Comparison of ENCODE assay signal across 24 mouse cellular contexts in genomic region chr5:28081127-28081526, GRCm38 (mm10). TPM values are rescaled to one million over a fixed set of nuclear protein-coding genes. Genes with fewer than 3 reads are reported as not detected.
A peak's percentile ranks its signal among the peaks of the same experiment; 100 is the strongest.
DNase-seq lines count a peak whose midpoint lies in the region; ATAC-seq and TF ChIP-seq lines count a peak whose summit lies in the region.
"Had no signal": no experiment of that assay in that cellular context is flagged by ENCODE, and none has a peak within 500 bp of the region (broad histone marks: within the 10 kb centered on the region; RNA-seq: fewer than 3 reads in every experiment).

No protein-coding gene starts in this region.

- no peak overlapping the region for H3K9ac ChIP-seq in forebrain, embryonic 11.5 days (ENCODE audit: low read length)
- H3K9ac ChIP-seq in forebrain, embryonic 15.5 days (replicated peaks), result no peak overlapping the region
- no peak overlapping the region for H3K9ac ChIP-seq in CH12.LX (ENCODE audit: insufficient read depth, low read depth)
- H3K9ac ChIP-seq: embryonic facial prominence, embryonic 13.5 days; embryonic facial prominence, embryonic 15.5 days; forebrain, embryonic 13.5 days had no signal

- no peaks in the 10 kb centered on the region for H3K4me1 ChIP-seq in forebrain, embryonic 11.5 days (replicated peaks; ENCODE audit: control insufficient read depth, insufficient read depth, low read length)
- H3K4me1 ChIP-seq in forebrain, embryonic 15.5 days, result no peaks in the 10 kb centered on the region
- no peaks in the 10 kb centered on the region for H3K4me1 ChIP-seq in heart, embryonic 10.5 days
- H3K4me1 ChIP-seq in CH12.LX (ENCODE audit: control insufficient read depth in 1 of 2, insufficient read depth in 2 of 2), result peaks cover 27 to 40% of the 10 kb centered on the region in 2 experiments
- H3K4me1 ChIP-seq: embryonic facial prominence, embryonic 13.5 days; embryonic facial prominence, embryonic 15.5 days; forebrain, embryonic 13.5 days had no signal

- 86% methylated on average over 2 of the region's 2 CpGs for WGBS in forebrain, embryonic 11.5 days
- WGBS in forebrain, embryonic 15.5 days, result 86% methylated on average over 2 of the region's 2 CpGs
- 66% methylated on average over 2 of the region's 2 CpGs for whole genome bisulfite sequencing in heart, embryonic 10.5 days

- dilution Hi-C loops in CH12.LX (cut with MboI; ENCODE audit: extremely low pct_ligation_motif_present, extremely low pct_unique_long_range_greater_than_20kb, low sequenced_read_pairs), result no loop called here

- TF ChIP-seq EP300 in CH12.LX (IDR thresholded peaks at IDR 0.05; ENCODE audit: low read length), result peak; percentile 87

- no peak overlapping the region for H3K4me3 ChIP-seq in forebrain, embryonic 11.5 days (ENCODE audit: low read depth, low read length)
- no peak overlapping the region for H3K4me3 ChIP-seq in forebrain, embryonic 15.5 days
- no peak overlapping the region for H3K4me3 ChIP-seq in heart, embryonic 10.5 days
- H3K4me3 ChIP-seq in CH12.LX (replicated peaks in 1 of 3; ENCODE audit: low read depth in 2 of 3, low read length in 2 of 3, poor library complexity in 1 of 3), result no peak overlapping the region
- H3K4me3 ChIP-seq: embryonic facial prominence, embryonic 13.5 days; embryonic facial prominence, embryonic 15.5 days; erythroblast, embryonic 14.5 days; forebrain, embryonic 10.5 days; forebrain, embryonic 13.5 days had no signal

- no peak; the same call in 1 of the 2 replicates for TF ChIP-seq RAD21 in CH12.LX (IDR thresholded peaks at IDR 0.05; ENCODE audit: low read depth, low read length)

- in situ Hi-C loops in CH12.LX (cut with MboI; ENCODE audit: low pct_ligation_motif_present, low pct_unique_long_range_greater_than_20kb, low sequenced_read_pairs), result no loop called here

- no peak overlapping the region for H3K27ac ChIP-seq in forebrain, embryonic 11.5 days (ENCODE audit: low read depth, low read length)
- no peak overlapping the region for H3K27ac ChIP-seq in forebrain, embryonic 15.5 days (replicated peaks)
- H3K27ac ChIP-seq in heart, embryonic 10.5 days, result no peak overlapping the region
- H3K27ac ChIP-seq in CH12.LX (ENCODE audit: insufficient read depth, low read depth), result peak overlapping the region; percentile 58
- H3K27ac ChIP-seq: embryonic facial prominence, embryonic 13.5 days; embryonic facial prominence, embryonic 15.5 days; forebrain, embryonic 10.5 days; forebrain, embryonic 13.5 days had no signal

- no peak for TF ChIP-seq CTCF in CH12.LX (conservative IDR thresholded peaks at IDR 0.05 in 1 of 2, IDR thresholded peaks at IDR 0.05 in 1 of 2; ENCODE audit: low read depth in 2 of 2, low read length in 2 of 2)

- peaks cover 5% of the 10 kb centered on the region for H3K36me3 ChIP-seq in forebrain, embryonic 11.5 days (ENCODE audit: control insufficient read depth, insufficient read depth, low read length)
- peaks cover 15% of the 10 kb centered on the region for H3K36me3 ChIP-seq in forebrain, embryonic 15.5 days
- peaks cover 19% of the 10 kb centered on the region for H3K36me3 ChIP-seq in heart, embryonic 10.5 days
- H3K36me3 ChIP-seq in CH12.LX (replicated peaks in 1 of 2; ENCODE audit: control insufficient read depth in 1 of 2, insufficient read depth in 1 of 2, low read length in 1 of 2), result peaks cover 13 to 22% of the 10 kb centered on the region in 2 experiments

- no peaks in the 10 kb centered on the region for H3K9me3 ChIP-seq in forebrain, embryonic 11.5 days (ENCODE audit: control insufficient read depth, low read length)
- H3K9me3 ChIP-seq in forebrain, embryonic 15.5 days, result no peaks in the 10 kb centered on the region
- H3K9me3 ChIP-seq in heart, embryonic 10.5 days, result no peaks in the 10 kb centered on the region
- H3K9me3 ChIP-seq in CH12.LX (replicated peaks; ENCODE audit: low read length), result no peaks in the 10 kb centered on the region
- H3K9me3 ChIP-seq: embryonic facial prominence, embryonic 13.5 days; embryonic facial prominence, embryonic 15.5 days; forebrain, embryonic 10.5 days; forebrain, embryonic 13.5 days had no signal

- no peaks in the 10 kb centered on the region for H3K27me3 ChIP-seq in forebrain, embryonic 11.5 days (ENCODE audit: control insufficient read depth, insufficient read depth, low read length)
- no peaks in the 10 kb centered on the region for H3K27me3 ChIP-seq in forebrain, embryonic 15.5 days
- no peaks in the 10 kb centered on the region for H3K27me3 ChIP-seq in heart, embryonic 10.5 days (ENCODE audit: insufficient read depth, poor library complexity, severe bottlenecking)
- H3K27me3 ChIP-seq in CH12.LX (replicated peaks), result no peaks in the 10 kb centered on the region
- H3K27me3 ChIP-seq: embryonic facial prominence, embryonic 13.5 days; embryonic facial prominence, embryonic 15.5 days; forebrain, embryonic 13.5 days had no signal

- DNase-seq in forebrain, embryonic 11.5 days (ENCODE audit: low spot score), result peak; percentile 10
- DNase-seq in heart, embryonic 10.5 days (ENCODE audit: low spot score), result peak; percentile 56
- no peak for DNase-seq in heart, adult 8-10 months (ENCODE audit: low spot score)
- peak; percentile 88 for DNase-seq in CH12.LX (ENCODE audit: extremely low read depth)
- DNase-seq: adrenal gland, adult 2 months; adrenal gland, postnatal 10 days; adrenal gland, postnatal 25 days; B cell, adult 2 months; cerebellum, adult 11 months; cerebellum, adult 18-20 months; cerebellum, adult 8-10 months; cerebellum, adult 9-11 months; cerebellum, postnatal 14 days; cerebellum, postnatal 36 days; embryo, embryonic 11 days had no signal

- no peak for ATAC-seq in forebrain, embryonic 11.5 days (replicated peaks; ENCODE audit: low FRiP score)
- ATAC-seq in forebrain, embryonic 15.5 days (replicated peaks), result no peak
- ATAC-seq in frontal cortex, adult (ENCODE audit: low TSS enrichment), result no peak
- ATAC-seq: CD4-positive, CD25-positive, alpha-beta regulatory T cell, adult 4 months; forebrain, embryonic 13.5 days; forebrain, embryonic 16.5 days had no signal

- no peak overlapping the region for H3K4me2 ChIP-seq in forebrain, embryonic 11.5 days (ENCODE audit: low read depth, low read length, severe bottlenecking)
- no peak overlapping the region for H3K4me2 ChIP-seq in forebrain, embryonic 15.5 days (replicated peaks)
- peak overlapping the region; percentile 88 for H3K4me2 ChIP-seq in CH12.LX (ENCODE audit: insufficient read depth, low read depth, poor library complexity, severe bottlenecking)
- H3K4me2 ChIP-seq: embryonic facial prominence, embryonic 13.5 days; embryonic facial prominence, embryonic 15.5 days; forebrain, embryonic 13.5 days had no signal

- TF ChIP-seq POLR2A in CH12.LX (IDR thresholded peaks at IDR 0.05; ENCODE audit: low read depth, low read length), result no peak

- H3K79me2 ChIP-seq in CH12.LX (replicated peaks; ENCODE audit: control insufficient read depth, extremely low read depth, insufficient read depth, poor library complexity, severe bottlenecking), result no peaks in the 10 kb centered on the region

TF ChIP-seq in CH12.LX, 34 proteins besides CTCF, POLR2A, EP300 and RAD21 (continues in another document):
- peak; percentile 51; the same call in 1 of the 2 replicates for TF ChIP-seq TCF12 (IDR thresholded peaks at IDR 0.05; ENCODE audit: low read depth, low read length)
- TF ChIP-seq CHD1 (IDR thresholded peaks at IDR 0.05; ENCODE audit: low read depth, low read length), result no peak
- no peak for TF ChIP-seq PAX5 (IDR thresholded peaks at IDR 0.05; ENCODE audit: low read length)
- TF ChIP-seq ZC3H11A (IDR thresholded peaks at IDR 0.05; ENCODE audit: low read depth, low read length), result no peak
- no peak for TF ChIP-seq USF1 (IDR thresholded peaks at IDR 0.05; ENCODE audit: low read depth, low read length)
- TF ChIP-seq JUN (IDR thresholded peaks at IDR 0.05; ENCODE audit: insufficient read depth, low read depth, low read length), result peak; percentile 41; the same call in 1 of the 2 replicates
- TF ChIP-seq JUND (conservative IDR thresholded peaks at IDR 0.05; ENCODE audit: low read depth, low read length), result peak; percentile 64
- TF ChIP-seq MAX (IDR thresholded peaks at IDR 0.05; ENCODE audit: low read length), result peak; percentile 20; the same call in 1 of the 2 replicates
- TF ChIP-seq IRF4 (IDR thresholded peaks at IDR 0.05; ENCODE audit: low read depth, low read length), result peak; percentile 96
- TF ChIP-seq NELFE (IDR thresholded peaks at IDR 0.05; ENCODE audit: low read depth, low read length), result no peak
- TF ChIP-seq CHD2 (IDR thresholded peaks at IDR 0.05; ENCODE audit: low read length), result no peak; the same call in 1 of the 2 replicates
- peak; percentile 73; the same call in 1 of the 2 replicates for TF ChIP-seq MAZ (IDR thresholded peaks at IDR 0.05; ENCODE audit: low read depth, low read length)
- 0 out of 2 replicates have a peak, but pooled peaks have one; percentile 48 for TF ChIP-seq TBP (conservative IDR thresholded peaks at IDR 0.05; ENCODE audit: low read depth, low read length)
- TF ChIP-seq ZKSCAN1 (IDR thresholded peaks at IDR 0.05; ENCODE audit: borderline replicate concordance, low read depth, low read length), result no peak
- no peak for TF ChIP-seq UBTF (IDR thresholded peaks at IDR 0.05; ENCODE audit: low read depth, low read length)
- TF ChIP-seq GABPA (IDR thresholded peaks at IDR 0.05; ENCODE audit: insufficient replicate concordance, low read depth, low read length), result no peak
- TF ChIP-seq MYC (IDR thresholded peaks at IDR 0.05; ENCODE audit: low read depth, low read length), result no peak
- no peak for TF ChIP-seq ZMIZ1 (IDR thresholded peaks at IDR 0.05; ENCODE audit: low read depth, low read length)
- no peak for TF ChIP-seq MAFK (IDR thresholded peaks at IDR 0.05; ENCODE audit: insufficient replicate concordance, low read length)
- TF ChIP-seq MXI1 (IDR thresholded peaks at IDR 0.05; ENCODE audit: low read depth, low read length), result no peak
- no peak for TF ChIP-seq NRF1 (IDR thresholded peaks at IDR 0.05; ENCODE audit: low read depth, low read length)
- no peak for TF ChIP-seq E2F4 (IDR thresholded peaks at IDR 0.05; ENCODE audit: insufficient replicate concordance, low read depth, low read length)
- no peak for TF ChIP-seq HCFC1 (IDR thresholded peaks at IDR 0.05; ENCODE audit: low read depth, low read length)
- peak; percentile 86 for TF ChIP-seq RCOR1 (conservative IDR thresholded peaks at IDR 0.05; ENCODE audit: low read depth, low read length)
- peak; percentile 7; the same call in 1 of the 2 replicates for TF ChIP-seq ELF1 (IDR thresholded peaks at IDR 0.05; ENCODE audit: low read depth, low read length)

RNA-seq across cellular contexts. Expression of gene Insig1, which starts 10.0 kb away (rescaled TPM):
- 102 and 103 TPM in 2 replicates for polyA plus RNA-seq in forebrain, embryonic 11.5 days (2014; fragmentation: Nextera tagmentation; extraction: Ambion mirVana)
- 75.7 and 77.2 TPM in 2 replicates for polyA plus RNA-seq in forebrain, embryonic 15.5 days (2015; fragmentation: Nextera tagmentation; extraction: Ambion mirVana)
- polyA plus RNA-seq in heart, embryonic 10.5 days (2016; fragmentation: Nextera tagmentation; extraction: Ambion mirVana), result 38.7 and 39.6 TPM in 2 replicates
- total RNA-seq in heart, adult 8-10 months (2022), result 10 to 100 TPM; 17.3 to 23.6 (median 18.3) TPM
- total RNA-seq in CH12.LX (2012; rRNA removed) (79.4 and 86.8 TPM in 2 replicates), CH12.LX (2014; rRNA removed) (162 and 217 TPM in 2 replicates)
- 92.3 and 96.9 TPM in 2 replicates for polyA plus RNA-seq in CH12.LX (2012; ENCODE audit: insufficient read length, low read depth)
